Mouse (Mus musculus) telencephalon, adult 2 months (tissue): Measurements from ENCODE around the gene Hoxb1.

Experiments
- DNase-seq: peaks from one replicate; pipeline ENCODE4 v3.0.0-alpha.2; 2011; ENCODE audit warnings: low read depth, low spot score

Hoxb1 gene

GRCm38 (mm10) chr11:96397806-96398335, 32.3 kb downstream of the Hoxb1 start:
- DNase-seq, result no peak

GRCm38 (mm10) chr11:96399923-96400322, 34.4 kb downstream of the Hoxb1 start:
- no peak for DNase-seq

- no peak for DNase-seq
Measured at GRCm38 (mm10) chr11:96404016-96404604, 38.6 kb downstream of the Hoxb1 start.

GRCm38 (mm10) chr11:96404831-96405230, 39.3 kb downstream of the Hoxb1 start:
- DNase-seq, result no peak

- DNase-seq, result no peak
Measured at GRCm38 (mm10) chr11:96405541-96405940, 40.0 kb downstream of the Hoxb1 start.

- no peak for DNase-seq
Measured at GRCm38 (mm10) chr11:96407191-96408072, 41.9 kb downstream of the Hoxb1 start.

GRCm38 (mm10) chr11:96408234-96409010, 42.9 kb downstream of the Hoxb1 start:
- DNase-seq, result no peak

GRCm38 (mm10) chr11:96411019-96411418, 45.5 kb downstream of the Hoxb1 start:
- DNase-seq, result no peak

- no peak for DNase-seq
Measured at GRCm38 (mm10) chr11:96411934-96412333, 46.4 kb downstream of the Hoxb1 start.

- DNase-seq, result no peak
Measured at GRCm38 (mm10) chr11:96412941-96413491, 47.5 kb downstream of the Hoxb1 start.

GRCm38 (mm10) chr11:96413527-96413926, 48.0 kb downstream of the Hoxb1 start:
- DNase-seq, result no peak

- no peak for DNase-seq
Measured at GRCm38 (mm10) chr11:96414002-96414401, 48.5 kb downstream of the Hoxb1 start.
